Mouse (Mus musculus) lung, adult 2 months (tissue): Measurements from ENCODE around the gene Papola.

Source experiments
- CTCF ChIP-seq: fragments of 200-500 bp; IDR thresholded peaks from 2 replicates; pipeline ENCODE4 v1.5.1; 2011; ENCODE audit warnings: mild to moderate bottlenecking, low read length, control low read depth; ENCODE audit not compliant: insufficient read depth
- POLR2A ChIP-seq: fragments of 200-500 bp; IDR thresholded peaks from 2 replicates; pipeline ENCODE4 v1.6.1; 2011; ENCODE audit warnings: low read depth, mild to moderate bottlenecking, control low read depth, low read length, borderline replicate concordance; ENCODE audit errors: extremely low read depth

DNA sequence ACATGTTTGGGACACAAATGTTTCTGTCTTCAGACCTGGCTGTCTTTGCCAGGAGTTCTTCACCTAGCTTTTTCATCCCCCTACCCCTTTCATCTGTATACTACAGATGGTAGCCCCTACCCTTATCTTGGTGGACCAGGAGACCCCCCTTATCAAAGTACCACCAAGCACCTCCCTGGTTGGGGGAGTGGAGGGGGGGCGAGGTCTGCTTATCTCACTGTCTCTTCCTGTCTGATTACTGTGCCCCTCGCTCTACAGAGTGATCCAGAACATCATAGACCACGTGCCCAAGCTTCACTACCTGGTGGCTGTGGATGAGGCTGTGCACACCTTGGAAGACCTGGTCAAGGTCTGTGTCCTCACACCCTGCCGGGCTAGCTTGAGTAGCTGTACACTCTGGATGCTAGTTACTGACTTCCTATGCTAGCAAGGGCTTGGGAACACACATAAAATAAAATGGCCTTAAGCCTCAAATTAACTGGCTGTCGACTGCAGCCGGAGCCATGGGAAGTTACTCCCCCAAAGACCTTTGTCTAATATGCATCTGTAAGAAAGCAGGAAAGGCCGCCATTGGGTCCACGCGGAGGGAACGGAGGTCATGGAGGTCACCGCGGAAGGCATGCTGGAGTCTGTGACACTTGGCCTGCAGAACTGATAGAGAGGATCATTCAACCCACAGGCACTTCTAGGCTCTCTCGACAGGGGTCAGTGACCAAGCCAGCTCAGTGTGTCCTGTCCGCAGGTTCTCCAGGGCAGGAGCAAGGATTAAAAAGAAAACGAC, 46.0 kb upstream of the Papola start:
- TF ChIP-seq CTCF, result no peak
- TF ChIP-seq POLR2A, result no peak
